Mouse (Mus musculus) heart, embryonic 15.5 days (tissue): Measurements from ENCODE around the gene Pgm2. TPM values are rescaled to one million over a fixed set of nuclear protein-coding genes. Genes with fewer than 3 reads are reported as not detected.

Experiments used
- ATAC-seq: fragments of 200-750 bp; cut with Nextera tagmentation; replicated peaks from 2 replicates; pipeline ENCODE4 v1.8.0; 2017; ENCODE audit warnings: low read depth, moderate TSS enrichment; ENCODE audit not compliant: insufficient number of reproducible peaks, insufficient read depth, low FRiP score
- H3K27ac ChIP-seq: fragments of 300-500 bp; sonication (generic); 2 replicates; pipeline ENCODE4 v1.5.1; 2015; ENCODE audit warnings: mild to moderate bottlenecking, inconsistent platforms
- H3K27me3 ChIP-seq: fragments of 300-500 bp; sonication (generic); 2 replicates; pipeline ENCODE4 v1.6.1; 2015; ENCODE audit warnings: inconsistent platforms
- H3K36me3 ChIP-seq: fragments of 300-500 bp; sonication (generic); 2 replicates; pipeline ENCODE4 v1.6.1; 2015; ENCODE audit warnings: mild to moderate bottlenecking, inconsistent platforms
- H3K4me1 ChIP-seq: fragments of 300-500 bp; sonication (generic); replicated peaks from 2 replicates; pipeline ENCODE4 v1.6.1; 2015; ENCODE audit warnings: inconsistent platforms
- H3K4me2 ChIP-seq: fragments of 300-500 bp; sonication (generic); 2 replicates; pipeline ENCODE4 v1.6.1; 2015; ENCODE audit warnings: inconsistent platforms, mild to moderate bottlenecking, moderate library complexity
- H3K4me3 ChIP-seq: fragments of 300-500 bp; sonication (generic); 2 replicates; pipeline ENCODE4 v1.5.1; 2015; ENCODE audit warnings: mild to moderate bottlenecking, inconsistent platforms
- H3K9ac ChIP-seq: fragments of 300-500 bp; sonication (generic); 2 replicates; pipeline ENCODE4 v1.6.1; 2015; ENCODE audit warnings: mild to moderate bottlenecking, inconsistent platforms
- H3K9me3 ChIP-seq: fragments of 300-500 bp; sonication (generic); replicated peaks from 2 replicates; pipeline ENCODE4 v1.6.1; 2016; ENCODE audit warnings: inconsistent platforms
- WGBS: fragments of 180-500 bp; shearing (Covaris S2); methylation state at CpG from one replicate; pipeline ENCODE4 v1.1.7; 2015; ENCODE audit warnings: mixed read lengths; 5-methylcytosine and 5-hydroxymethylcytosine counted together
- polyA plus RNA-seq: library from polyadenylated mRNA; unstranded; fragments of >200 nt; fragmentation: Nextera tagmentation; extraction: Ambion mirVana; gene quantifications from 2 replicates; pipeline ENCODE4 v1.2.1, GENCODE M21; 2015

The Pgm2 gene
- polyA plus RNA-seq, 1 experiment from 2014 or later: 13.2 TPM

GRCm38 (mm10) chr5:64062882-64063621 lies 29.7 kb upstream of the Pgm2 start:
- Histone ChIP-seq H3K9me3 (no peaks in the 10 kb centered on the region), H3K4me2 (no peak overlapping the region), H3K36me3 (no peaks in the 10 kb centered on the region), H3K4me3 (no peak overlapping the region), H3K4me1 (peaks cover 17% of the 10 kb centered on the region), H3K27ac (no peak overlapping the region), H3K9ac (no peak overlapping the region), H3K27me3 (peaks cover 61% of the 10 kb centered on the region)
- 70% methylated on average over 4 of the region's 4 CpGs for WGBS
- no peak for ATAC-seq

DNA sequence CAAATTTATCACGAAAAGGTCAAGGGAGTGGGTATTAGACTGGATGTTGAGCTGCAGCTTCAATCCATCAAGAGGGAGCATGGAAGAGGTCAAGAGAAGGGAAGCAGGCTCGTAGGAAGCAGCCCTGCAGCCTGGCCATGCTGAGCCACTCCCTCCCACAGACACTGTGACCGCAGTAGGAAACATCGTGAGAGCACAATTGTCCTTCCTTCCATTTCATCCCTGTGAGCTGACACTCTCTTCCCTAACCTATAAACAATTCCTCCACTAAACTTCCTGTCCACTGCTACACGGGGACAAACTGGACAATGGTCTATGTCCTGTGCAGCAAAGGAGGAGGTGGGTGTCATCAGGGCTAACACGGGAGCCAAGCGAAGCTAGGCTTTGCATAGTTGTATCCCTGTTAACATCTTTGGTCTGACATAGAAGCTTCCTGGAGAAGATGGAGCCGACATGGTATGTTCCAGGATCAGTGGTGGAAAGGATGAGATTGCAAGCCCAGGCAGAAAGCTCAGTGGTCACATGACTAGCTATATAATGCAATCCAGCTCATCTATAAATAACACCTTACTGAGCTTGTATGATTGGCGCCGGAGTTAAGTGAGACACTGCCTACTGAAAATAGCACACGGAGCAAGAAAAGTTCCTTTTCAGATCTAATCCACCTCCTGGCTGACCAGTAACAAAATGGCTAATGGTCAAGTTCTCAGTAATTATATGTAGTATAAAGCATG lies 29.0 kb upstream of the Pgm2 start:
- H3K4me3 ChIP-seq: no peak overlapping the region
- H3K4me1 ChIP-seq: peaks cover 17% of the 10 kb centered on the region
- no peak overlapping the region for H3K27ac ChIP-seq
- 51% methylated on average over 11 of the region's 11 CpGs for whole genome bisulfite sequencing
- H3K27me3 ChIP-seq: peaks cover 65% of the 10 kb centered on the region
- no peaks in the 10 kb centered on the region for H3K36me3 ChIP-seq
- ATAC-seq: no peak
- peak overlapping the region; percentile 30 for H3K4me2 ChIP-seq
- no peak overlapping the region for H3K9ac ChIP-seq
- H3K9me3 ChIP-seq: no peaks in the 10 kb centered on the region

- Histone ChIP-seq H3K36me3 (no peaks in the 10 kb centered on the region), H3K9ac (no peak overlapping the region), H3K9me3 (no peaks in the 10 kb centered on the region), H3K4me2 (no peak overlapping the region), H3K27ac (no peak overlapping the region), H3K4me3 (no peak overlapping the region), H3K4me1 (peaks cover 17% of the 10 kb centered on the region), H3K27me3 (peaks cover 68% of the 10 kb centered on the region)
- WGBS: 74% methylated on average over 3 of the region's 3 CpGs
- ATAC-seq: no peak
Measured at GRCm38 (mm10) chr5:64064401-64064800, 28.3 kb upstream of the Pgm2 start.

DNA sequence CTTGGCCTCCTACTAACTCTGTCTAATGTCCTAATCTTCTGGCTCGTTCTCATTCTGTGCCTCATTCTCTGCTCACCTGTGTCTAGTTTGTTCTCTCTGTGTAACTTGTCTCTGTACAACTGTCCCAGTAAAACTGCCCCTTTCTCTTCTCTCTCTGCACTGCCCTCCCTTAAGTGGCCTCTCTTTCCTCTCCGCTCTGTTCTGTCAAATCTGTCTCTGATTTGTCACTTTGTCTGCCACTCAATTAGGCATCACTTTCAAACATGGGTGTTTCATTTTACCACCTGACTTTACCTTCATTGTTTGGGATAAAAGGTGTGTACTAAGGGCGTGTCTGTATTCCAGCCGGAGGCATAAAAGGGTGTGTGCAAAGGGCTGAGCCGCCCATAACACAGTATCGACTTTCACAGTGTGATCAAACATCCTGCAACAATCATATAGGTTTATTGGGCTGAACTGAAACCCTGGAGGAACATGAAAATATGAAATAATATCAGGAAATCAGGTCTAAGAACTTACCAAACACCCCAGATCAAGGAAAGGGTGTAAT lies 27.2 kb upstream of the Pgm2 start:
- no peak overlapping the region for H3K27ac ChIP-seq
- WGBS: 75% methylated on average over 6 of the region's 6 CpGs
- ATAC-seq: no peak
- H3K27me3 ChIP-seq: peaks cover 66% of the 10 kb centered on the region
- no peak overlapping the region for H3K4me3 ChIP-seq
- peaks cover 17% of the 10 kb centered on the region for H3K4me1 ChIP-seq
- H3K9me3 ChIP-seq: no peaks in the 10 kb centered on the region
- H3K9ac ChIP-seq: no peak overlapping the region
- H3K4me2 ChIP-seq: no peak overlapping the region
- H3K36me3 ChIP-seq: no peaks in the 10 kb centered on the region

- Histone ChIP-seq H3K36me3 (no peaks in the 10 kb centered on the region), H3K4me3 (no peak overlapping the region), H3K9me3 (no peaks in the 10 kb centered on the region), H3K27ac (no peak overlapping the region), H3K27me3 (peaks cover 60% of the 10 kb centered on the region), H3K9ac (no peak overlapping the region), H3K4me2 (no peak overlapping the region), H3K4me1 (peaks cover 17% of the 10 kb centered on the region)
- 27% methylated on average over 2 of the region's 2 CpGs for WGBS
- ATAC-seq: no peak
Measured at GRCm38 (mm10) chr5:64066159-64066558, 26.6 kb upstream of the Pgm2 start.

- Histone ChIP-seq H3K9ac (no peak overlapping the region), H3K27me3 (peaks cover 48% of the 10 kb centered on the region), H3K4me3 (no peak overlapping the region), H3K27ac (no peak overlapping the region), H3K4me1 (peaks cover 17% of the 10 kb centered on the region), H3K4me2 (no peak overlapping the region), H3K36me3 (no peaks in the 10 kb centered on the region), H3K9me3 (no peaks in the 10 kb centered on the region)
- no peak for ATAC-seq
- 71% methylated on average over 2 of the region's 2 CpGs for WGBS
Measured at GRCm38 (mm10) chr5:64067576-64067975, 25.2 kb upstream of the Pgm2 start.

DNA sequence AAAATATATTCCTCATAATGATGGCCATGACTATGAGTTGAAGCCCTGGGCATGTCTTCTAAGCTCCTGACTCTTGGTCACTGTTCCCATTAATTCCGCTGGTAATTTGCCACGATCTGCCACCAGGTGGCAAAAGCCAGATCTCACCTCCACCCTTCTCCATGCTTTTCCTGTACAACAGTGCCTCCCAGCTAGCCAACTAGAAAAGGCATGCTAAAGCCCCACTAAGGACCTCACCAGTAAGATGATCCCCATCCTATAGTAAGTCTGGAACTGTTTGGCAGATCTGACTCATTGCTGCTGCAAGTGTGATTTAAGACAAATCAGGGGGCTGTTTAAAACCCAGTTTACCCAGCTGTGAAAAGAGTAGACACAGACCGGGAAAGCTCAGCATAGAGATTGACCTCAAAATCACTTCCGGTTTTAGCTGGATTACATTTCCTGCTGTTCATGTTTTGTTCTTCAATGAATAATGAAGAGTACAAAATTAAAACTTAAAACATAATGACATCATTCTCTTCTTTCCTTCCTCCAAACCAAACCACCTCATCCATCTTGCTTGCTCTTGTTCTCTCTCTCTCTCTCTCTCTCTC lies 22.6 kb upstream of the Pgm2 start:
- peaks cover 5% of the 10 kb centered on the region for H3K4me1 ChIP-seq
- H3K9ac ChIP-seq: no peak overlapping the region
- peak; percentile 64 for ATAC-seq
- no peak overlapping the region for H3K4me2 ChIP-seq
- H3K27ac ChIP-seq: no peak overlapping the region
- no peaks in the 10 kb centered on the region for H3K9me3 ChIP-seq
- peaks cover 44% of the 10 kb centered on the region for H3K27me3 ChIP-seq
- no peak overlapping the region for H3K4me3 ChIP-seq
- H3K36me3 ChIP-seq: no peaks in the 10 kb centered on the region
- 25% methylated on average over 4 of the region's 4 CpGs for WGBS

DNA sequence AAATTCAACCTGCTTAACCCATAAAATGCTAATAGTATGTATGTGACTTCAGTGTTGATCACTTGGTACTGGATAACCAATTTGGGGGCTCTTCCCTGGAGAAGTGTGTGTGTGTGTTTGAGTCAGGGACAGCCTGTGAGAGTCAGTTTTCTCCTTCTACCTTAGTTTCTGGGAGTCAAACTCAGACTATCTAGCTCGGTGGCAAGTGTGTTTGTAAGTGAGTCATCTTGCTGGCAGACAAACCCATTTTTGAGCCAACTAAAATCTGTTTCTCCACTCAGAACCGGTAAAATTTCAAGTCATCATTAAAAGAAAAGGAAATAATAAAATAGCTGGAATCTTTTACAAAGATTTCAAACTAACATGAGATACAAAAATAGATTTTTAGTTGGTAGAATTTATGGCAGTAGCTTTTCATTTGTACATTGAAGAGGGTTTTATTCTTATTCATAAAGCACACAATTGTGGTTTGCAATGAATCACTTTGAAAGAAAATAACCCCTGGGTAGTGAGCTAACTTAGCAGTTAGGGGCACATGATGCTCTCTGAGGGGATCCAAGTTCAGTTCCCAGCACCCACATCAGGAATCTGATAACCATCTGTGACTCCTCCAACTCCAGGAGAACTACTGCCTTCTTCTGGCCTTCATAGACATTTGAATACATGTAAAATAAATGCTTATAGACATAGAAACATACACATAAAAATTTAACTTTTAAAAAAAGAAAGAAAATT lies 21.8 kb upstream of the Pgm2 start:
- WGBS: 52% methylated on average over 2 of the region's 2 CpGs
- no peaks in the 10 kb centered on the region for H3K36me3 ChIP-seq
- H3K27me3 ChIP-seq: peaks cover 40% of the 10 kb centered on the region
- no peak overlapping the region for H3K4me2 ChIP-seq
- no peak for ATAC-seq
- H3K9ac ChIP-seq: no peak overlapping the region
- no peak overlapping the region for H3K27ac ChIP-seq
- peaks cover 3% of the 10 kb centered on the region for H3K4me1 ChIP-seq
- H3K4me3 ChIP-seq: no peak overlapping the region
- H3K9me3 ChIP-seq: no peaks in the 10 kb centered on the region

DNA sequence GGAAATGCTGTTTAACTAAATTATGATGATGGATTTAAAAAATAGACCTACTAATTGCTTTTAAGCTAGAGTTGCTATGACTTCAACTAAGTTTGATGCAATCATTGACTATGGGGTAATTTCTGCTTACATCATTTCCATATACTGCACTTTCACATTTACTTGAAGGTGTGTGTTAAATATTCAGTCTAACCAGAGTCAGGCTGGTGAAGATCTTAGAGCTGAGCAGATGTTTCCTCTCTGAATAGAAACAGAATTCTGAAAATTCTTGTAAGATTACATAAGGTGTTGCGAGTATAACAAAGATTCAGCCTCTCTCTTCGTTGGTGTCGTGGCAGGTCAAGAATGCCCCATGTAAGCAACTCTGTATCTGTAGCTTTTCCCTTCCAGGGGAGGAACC lies 18.3 kb upstream of the Pgm2 start:
- Histone ChIP-seq H3K4me3 (no peak overlapping the region), H3K4me2 (no peak overlapping the region), H3K9ac (no peak overlapping the region), H3K27me3 (peaks cover 16% of the 10 kb centered on the region), H3K36me3 (no peaks in the 10 kb centered on the region), H3K4me1 (no peaks in the 10 kb centered on the region), H3K9me3 (no peaks in the 10 kb centered on the region), H3K27ac (no peak overlapping the region)
- no peak for ATAC-seq
- 79% methylated on average over 3 of the region's 3 CpGs for WGBS

DNA sequence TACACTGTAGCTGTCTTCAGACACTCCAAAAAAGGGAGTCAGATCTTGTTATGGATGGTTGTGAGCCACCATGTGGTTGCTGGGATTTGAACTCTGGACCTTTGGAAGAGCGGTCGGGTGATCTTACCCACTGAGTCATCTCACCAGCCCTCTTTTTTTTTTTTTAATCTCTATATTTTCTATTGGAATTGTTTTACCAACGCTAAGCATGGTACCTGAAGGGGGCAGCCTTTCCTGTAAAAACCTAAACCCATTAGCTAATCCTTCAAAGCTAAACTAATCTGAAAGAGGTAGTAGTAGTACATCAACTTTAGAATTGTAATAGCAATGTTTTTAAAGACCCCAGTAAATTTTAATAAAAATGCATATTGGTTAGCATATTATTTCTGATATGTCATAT lies 17.2 kb upstream of the Pgm2 start:
- H3K9me3 ChIP-seq: no peaks in the 10 kb centered on the region
- WGBS: 38% methylated on average over 3 of the region's 3 CpGs
- H3K27me3 ChIP-seq: peaks cover 12% of the 10 kb centered on the region; the same call in 1 of the 2 replicates
- H3K4me2 ChIP-seq: no peak overlapping the region
- H3K36me3 ChIP-seq: no peaks in the 10 kb centered on the region
- no peak overlapping the region for H3K9ac ChIP-seq
- ATAC-seq: no peak
- H3K4me1 ChIP-seq: no peaks in the 10 kb centered on the region
- no peak overlapping the region for H3K27ac ChIP-seq
- no peak overlapping the region for H3K4me3 ChIP-seq

DNA sequence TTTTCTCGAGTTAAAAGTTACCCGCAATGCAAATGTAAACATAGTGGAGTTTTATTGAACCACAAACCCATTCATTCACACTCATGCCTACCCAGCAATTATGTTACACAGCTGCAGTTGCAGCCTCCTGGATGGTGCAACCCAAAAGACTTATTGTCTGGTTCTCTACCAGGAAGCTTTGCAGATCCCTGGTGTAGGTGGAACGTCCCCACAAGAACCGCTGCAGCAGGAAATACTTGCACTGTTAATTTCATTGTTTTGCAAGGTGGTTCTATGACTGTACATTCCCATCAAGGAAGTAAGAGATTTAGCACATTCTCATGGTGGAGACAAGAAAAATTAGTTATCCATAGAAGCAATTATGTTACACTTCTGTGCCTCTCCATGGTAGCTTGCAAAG lies 15.4 kb upstream of the Pgm2 start:
- no peaks in the 10 kb centered on the region for H3K4me1 ChIP-seq
- H3K9ac ChIP-seq: no peak overlapping the region
- no peaks in the 10 kb centered on the region for H3K36me3 ChIP-seq
- H3K4me2 ChIP-seq: no peak overlapping the region
- no peak for ATAC-seq
- H3K9me3 ChIP-seq: no peaks in the 10 kb centered on the region
- H3K27ac ChIP-seq: no peak overlapping the region
- WGBS: 74% methylated on average over 4 of the region's 4 CpGs
- H3K27me3 ChIP-seq: peaks cover 12% of the 10 kb centered on the region; the same call in 1 of the 2 replicates
- H3K4me3 ChIP-seq: no peak overlapping the region
